ENCODE assay signal across 13 mouse cellular contexts in the genomic region with DNA sequence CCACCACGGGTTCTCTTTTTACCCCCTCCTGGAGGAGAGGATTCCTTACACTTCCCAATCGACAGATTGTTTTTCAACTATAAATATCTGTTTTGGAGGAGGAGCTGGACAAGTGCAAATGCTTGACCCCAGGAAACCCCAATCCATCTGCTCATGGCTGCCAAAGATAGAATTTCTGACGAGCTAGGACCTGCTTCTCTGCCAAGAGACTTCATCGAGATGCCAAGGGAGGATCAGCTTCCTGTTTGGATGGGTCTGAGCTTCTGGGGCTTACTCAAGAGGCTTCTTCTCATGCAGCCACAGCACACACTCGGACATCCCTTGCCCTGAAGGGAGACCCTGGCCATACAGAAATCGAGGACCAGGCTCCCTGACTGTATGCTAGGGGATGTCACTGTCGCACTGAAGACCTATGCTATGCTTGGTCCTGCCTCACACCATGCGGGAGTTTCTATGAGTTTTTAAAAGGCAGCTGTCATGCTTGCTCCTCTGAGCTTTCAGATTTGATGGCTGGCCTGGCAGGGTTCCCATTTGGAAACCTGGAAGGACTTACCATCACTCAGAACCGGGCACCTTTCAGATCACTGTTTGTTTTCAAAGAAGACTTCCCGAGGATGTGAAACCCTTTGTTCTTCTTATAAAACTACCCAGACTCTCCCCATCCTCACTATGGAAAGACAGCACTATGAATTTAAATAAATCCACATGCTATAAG.
DNase-seq lines count a peak whose midpoint lies in the region; ATAC-seq and TF ChIP-seq lines count a peak whose summit lies in the region.
"Had no signal": no experiment of that assay in that cellular context is flagged by ENCODE, and none has a peak within 500 bp of the region (broad histone marks: within the 10 kb centered on the region; RNA-seq: fewer than 3 reads in every experiment).

No protein-coding gene starts in this region.

- no peak for TF ChIP-seq POLR2A in lung, adult 2 months (IDR thresholded peaks at IDR 0.05; ENCODE audit: borderline replicate concordance, extremely low read depth, low read depth, low read length)

- no peak overlapping the region for H3K27ac ChIP-seq in lung, embryonic 14.5 days (ENCODE audit: low read depth)
- H3K27ac ChIP-seq: intestine, embryonic 15.5 days; liver, embryonic 14.5 days had no signal

- no peak overlapping the region for H3K9ac ChIP-seq in lung, embryonic 14.5 days
- H3K9ac ChIP-seq: intestine, embryonic 15.5 days; liver, embryonic 14.5 days had no signal

- ATAC-seq in lung, embryonic 14.5 days (ENCODE audit: insufficient read depth): no peak
- ATAC-seq in megakaryocyte progenitor cell, adult 5-6 weeks (replicated peaks; ENCODE audit: poor library complexity): no peak
- ATAC-seq: intestine, embryonic 15.5 days had no signal

- WGBS in lung, embryonic 14.5 days: 48% methylated on average over 10 of the region's 10 CpGs
- WGBS in lung, adult 2 months: 36% methylated on average over 10 of the region's 10 CpGs

- no peaks in the 10 kb centered on the region for H3K9me3 ChIP-seq in lung, embryonic 14.5 days (ENCODE audit: low read depth, low read length)
- H3K9me3 ChIP-seq: intestine, embryonic 15.5 days had no signal

- H3K4me3 ChIP-seq in lung, embryonic 14.5 days (ENCODE audit: low read depth, low read length): no peak overlapping the region
- no peak overlapping the region for H3K4me3 ChIP-seq in lung, adult 2 months (replicated peaks; ENCODE audit: extremely low read depth, low read depth, low read length)
- H3K4me3 ChIP-seq: erythroblast, embryonic 14.5 days; intestine, embryonic 15.5 days had no signal

- H3K4me2 ChIP-seq in lung, embryonic 14.5 days: no peak overlapping the region
- H3K4me2 ChIP-seq: intestine, embryonic 15.5 days had no signal

- H3K4me1 ChIP-seq in lung, embryonic 14.5 days (ENCODE audit: insufficient read depth): no peaks in the 10 kb centered on the region
- H3K4me1 ChIP-seq in lung, adult 2 months (ENCODE audit: control insufficient read depth, insufficient read depth, low read length): peaks cover 3% of the 10 kb centered on the region
- H3K4me1 ChIP-seq: intestine, embryonic 15.5 days had no signal

- peak; percentile 7 for DNase-seq in lung, embryonic 14.5 days
- no peak for DNase-seq in lung, adult 2 months
- DNase-seq in cerebellum, adult 18-20 months: peak; percentile 82 to 92
- DNase-seq in cerebellum, postnatal 36 days: peak; percentile 79 to 84
- DNase-seq in lung, postnatal 36 days: peak; percentile 37
- no peak for DNase-seq in kidney, adult 18-20 months
- DNase-seq: adrenal gland, postnatal 36 days; kidney, postnatal 10 days; layer of hippocampus, adult 9-11 months had no signal

- H3K36me3 ChIP-seq in lung, embryonic 14.5 days (ENCODE audit: insufficient read depth): no peaks in the 10 kb centered on the region
- H3K36me3 ChIP-seq: intestine, embryonic 15.5 days had no signal

- H3K27me3 ChIP-seq in lung, embryonic 14.5 days (ENCODE audit: insufficient read depth, low read length): no peaks in the 10 kb centered on the region
- H3K27me3 ChIP-seq: intestine, embryonic 15.5 days had no signal

- TF ChIP-seq CTCF in lung, embryonic 14.5 days (IDR thresholded peaks at IDR 0.05; ENCODE audit: low read depth): no peak
- no peak for TF ChIP-seq CTCF in lung, adult 2 months (IDR thresholded peaks at IDR 0.05; ENCODE audit: insufficient read depth, low read length)

Comparison
In these comparisons a context has a peak if more than half of its experiments do, and no peak if none do; other contexts are left out.
1. DNase-seq: peak in lung, embryonic 14.5 days (single experiment), cerebellum, adult 18-20 months (2 of 2), cerebellum, postnatal 36 days (2 of 2) and lung, postnatal 36 days (single experiment); none in lung, adult 2 months (single experiment) and kidney, adult 18-20 months (single experiment).